Comparison of ENCODE assay signal across 8 mouse cellular contexts in genomic region chr2:45109161-45109950, GRCm38 (mm10). TPM values are rescaled to one million over a fixed set of nuclear protein-coding genes. Genes with fewer than 3 reads are reported as not detected.
DNase-seq lines count a peak whose midpoint lies in the region; ATAC-seq and TF ChIP-seq lines count a peak whose summit lies in the region.

No protein-coding gene starts in this region.

- peak overlapping the region; percentile 95 for H3K27ac ChIP-seq in kidney, postnatal 0 days
- H3K27ac ChIP-seq in midbrain, embryonic 16.5 days (ENCODE audit: low read length) = peak overlapping the region; percentile 91

- peak overlapping the region; percentile 86 for H3K4me3 ChIP-seq in kidney, postnatal 0 days (replicated peaks; ENCODE audit: low read depth, low read length)
- H3K4me3 ChIP-seq in midbrain, embryonic 16.5 days (ENCODE audit: low read depth, low read length) = peak overlapping the region; percentile 62

- H3K9me3 ChIP-seq in kidney, postnatal 0 days (replicated peaks; ENCODE audit: low read length) = no peaks in the 10 kb centered on the region
- H3K9me3 ChIP-seq in midbrain, embryonic 16.5 days (replicated peaks; ENCODE audit: control insufficient read depth, low read length, poor library complexity, severe bottlenecking) = no peaks in the 10 kb centered on the region

- peak; percentile 31 for ATAC-seq in kidney, postnatal 0 days (replicated peaks; ENCODE audit: low FRiP score, low read depth)
- peak; percentile 30 for ATAC-seq in midbrain, embryonic 16.5 days

- intact Hi-C loops in left cerebral cortex, postnatal 4 days (cut with DNase I) = loop anchor here (5.0 to 10.0 kb wide), 4 partner anchors 182 to 1125 kb away; partner anchors contain the start of gene Gtdc1

- peak; percentile 43 for DNase-seq in left cerebral cortex, postnatal 4 days
- DNase-seq in left cerebral cortex, adult 18-20 months (ENCODE audit: low spot score in 2 of 2) = no peak
- peak; percentile 35 for DNase-seq in adrenal gland, postnatal 25 days
- peak; percentile 63 for DNase-seq in gastrocnemius, postnatal 25 days
- DNase-seq in kidney, postnatal 0 days (ENCODE audit: low spot score) = peak; percentile 66
- peak; percentile 15 to 35 for DNase-seq in thymus, postnatal 36 days
- no peak for DNase-seq in ovary, adult 18-20 months (ENCODE audit: low spot score)

- peak overlapping the region; percentile 81 for H3K4me2 ChIP-seq in kidney, postnatal 0 days (ENCODE audit: low read length)
- peak overlapping the region; percentile 88 for H3K4me2 ChIP-seq in midbrain, embryonic 16.5 days (ENCODE audit: low read length)

- H3K4me1 ChIP-seq in kidney, postnatal 0 days (replicated peaks; ENCODE audit: insufficient read depth, low read length) = 0 out of 2 replicates have a peak, but pooled peaks cover 2% of the 10 kb centered on the region
- peaks cover 21% of the 10 kb centered on the region for H3K4me1 ChIP-seq in midbrain, embryonic 16.5 days (ENCODE audit: control insufficient read depth, insufficient read depth, low read length)

- no peak for TF ChIP-seq CTCF in kidney, postnatal 0 days (IDR thresholded peaks at IDR 0.05; ENCODE audit: low read depth)

- no peaks in the 10 kb centered on the region for H3K36me3 ChIP-seq in kidney, postnatal 0 days (ENCODE audit: insufficient read depth, low read length)
- no peaks in the 10 kb centered on the region for H3K36me3 ChIP-seq in midbrain, embryonic 16.5 days (ENCODE audit: control insufficient read depth, insufficient read depth, low read length)

- no peaks in the 10 kb centered on the region for H3K27me3 ChIP-seq in kidney, postnatal 0 days (ENCODE audit: insufficient read depth, low read length)
- H3K27me3 ChIP-seq in midbrain, embryonic 16.5 days (ENCODE audit: control insufficient read depth, insufficient read depth, low read depth, low read length) = no peaks in the 10 kb centered on the region

- under 1% methylated on average over 61 of the region's 74 CpGs for WGBS in kidney, postnatal 0 days
- 1% methylated on average over 17 of the region's 74 CpGs for WGBS in midbrain, embryonic 16.5 days

- peak overlapping the region; percentile 96 for H3K9ac ChIP-seq in kidney, postnatal 0 days (ENCODE audit: low read depth, low read length)
- peak overlapping the region; percentile 80 for H3K9ac ChIP-seq in midbrain, embryonic 16.5 days (ENCODE audit: low read depth, low read length)

RNA-seq across cellular contexts. Expression of gene Zeb2, which starts 7.8 kb away (rescaled TPM):
- total RNA-seq in left cerebral cortex, postnatal 4 days (2021) = 100 to 1,000 TPM; 451 to 546 TPM
- 100 to 1,000 TPM; 141 to 180 TPM for total RNA-seq in left cerebral cortex, adult 18-20 months (2021)
- 170 and 221 TPM in 2 replicates for total RNA-seq in adrenal gland, postnatal 25 days (2021)
- 10 to 100 TPM; 39.6 to 47.4 TPM for total RNA-seq in gastrocnemius, postnatal 25 days (2021)
- polyA plus RNA-seq in kidney, postnatal 0 days (2015; fragmentation: Nextera tagmentation; extraction: Ambion mirVana) = 31.4 and 34.1 TPM in 2 replicates
- polyA plus RNA-seq in midbrain, embryonic 16.5 days (2015; fragmentation: Nextera tagmentation; extraction: Ambion mirVana) = 24.6 and 26.7 TPM in 2 replicates

Comparison
In these comparisons a context has a peak if more than half of its experiments do, and no peak if none do; other contexts are left out.
1. DNase-seq: peak in left cerebral cortex, postnatal 4 days (single experiment), adrenal gland, postnatal 25 days (single experiment), gastrocnemius, postnatal 25 days (single experiment), kidney, postnatal 0 days (single experiment) and thymus, postnatal 36 days (2 of 2); none in left cerebral cortex, adult 18-20 months (0 of 2) and ovary, adult 18-20 months (single experiment).